8 mouse cellular contexts compared by ENCODE assay signal in genomic region chr4:62583265-62584092, GRCm38 (mm10). TPM values are rescaled to one million over a fixed set of nuclear protein-coding genes. Genes with fewer than 3 reads are reported as not detected.
A peak's percentile ranks its signal among the peaks of the same experiment; 100 is the strongest.
DNase-seq lines count a peak whose midpoint lies in the region; ATAC-seq and TF ChIP-seq lines count a peak whose summit lies in the region.

No protein-coding gene starts in this region.

- H3K27ac ChIP-seq in cortical plate, adult 2 months (ENCODE audit: insufficient read depth, low read length), result no peak overlapping the region
- no peak overlapping the region for H3K27ac ChIP-seq in heart, embryonic 12.5 days (ENCODE audit: poor library complexity, severe bottlenecking)
- H3K27ac ChIP-seq in kidney, embryonic 16.5 days (ENCODE audit: low read length), result peak overlapping the region; percentile 90
- H3K27ac ChIP-seq in neural tube, embryonic 14.5 days (ENCODE audit: low read depth, low read length), result peak overlapping the region; percentile 84

- TF ChIP-seq POLR2A in cortical plate, adult 2 months (IDR thresholded peaks at IDR 0.05; ENCODE audit: extremely low read depth, insufficient read depth, low read length), result no peak

- ATAC-seq in Patski, result no peak
- ATAC-seq in heart, embryonic 12.5 days (ENCODE audit: insufficient number of reproducible peaks, low FRiP score), result peak; percentile 71
- peak; percentile 89 for ATAC-seq in kidney, embryonic 16.5 days (ENCODE audit: low FRiP score, low TSS enrichment)
- peak; percentile 86 for ATAC-seq in neural tube, embryonic 14.5 days (ENCODE audit: low read depth)

- peaks cover 4% of the 10 kb centered on the region; the same call in 1 of the 2 replicates for H3K4me1 ChIP-seq in cortical plate, adult 2 months (ENCODE audit: control insufficient read depth, insufficient read depth, low read length)
- peaks cover 17% of the 10 kb centered on the region for H3K4me1 ChIP-seq in heart, embryonic 12.5 days (replicated peaks)
- H3K4me1 ChIP-seq in kidney, embryonic 16.5 days (ENCODE audit: insufficient read depth, low read length), result peaks cover 31% of the 10 kb centered on the region
- H3K4me1 ChIP-seq in neural tube, embryonic 14.5 days (ENCODE audit: control insufficient read depth, insufficient read depth, low read length), result peaks cover 30% of the 10 kb centered on the region

- peak overlapping the region; percentile 71 for H3K9ac ChIP-seq in heart, embryonic 12.5 days
- peak overlapping the region; percentile 63 for H3K9ac ChIP-seq in kidney, embryonic 16.5 days (replicated peaks; ENCODE audit: low read length)
- peak overlapping the region; percentile 48; the same call in 1 of the 2 replicates for H3K9ac ChIP-seq in neural tube, embryonic 14.5 days (replicated peaks; ENCODE audit: low read depth, low read length)

- TF ChIP-seq CTCF in Patski (IDR thresholded peaks at IDR 0.05), result no peak
- TF ChIP-seq CTCF in cortical plate, adult 2 months (IDR thresholded peaks at IDR 0.05; ENCODE audit: extremely low read depth, insufficient read depth, low read length), result no peak

- CTCF ChIA-PET in Patski (lab: Charles Lee), result no interaction called here

- no peaks in the 10 kb centered on the region for H3K9me3 ChIP-seq in heart, embryonic 12.5 days (replicated peaks)
- no peaks in the 10 kb centered on the region for H3K9me3 ChIP-seq in kidney, embryonic 16.5 days (ENCODE audit: low read length)
- no peaks in the 10 kb centered on the region for H3K9me3 ChIP-seq in neural tube, embryonic 14.5 days (ENCODE audit: control insufficient read depth, low read length)

- peak overlapping the region; percentile 86 for H3K4me2 ChIP-seq in heart, embryonic 12.5 days
- H3K4me2 ChIP-seq in kidney, embryonic 16.5 days (replicated peaks; ENCODE audit: low read depth, low read length), result peak overlapping the region; percentile 80
- peak overlapping the region; percentile 78 for H3K4me2 ChIP-seq in neural tube, embryonic 14.5 days (ENCODE audit: low read depth, low read length)

- DNase-seq in 3134 (ENCODE audit: extremely low read depth, insufficient read length, low spot score) (peak; percentile 18), Patski (ENCODE audit: low read depth, low spot score) (peak; percentile 38)
- peak; percentile 53 to 72 for DNase-seq in lung, adult 18-20 months
- peak; percentile 62 to 73 for DNase-seq in thymus, postnatal 36 days

- in situ Hi-C loops in Patski (cut with MboI; ENCODE audit: low pct_unique_long_range_greater_than_20kb), result no loop called here

- H3K4me3 ChIP-seq in cortical plate, adult 2 months (ENCODE audit: insufficient read depth, low read length), result 0 out of 2 replicates have a peak overlapping the region, but pooled peaks have one; percentile 16
- H3K4me3 ChIP-seq in heart, embryonic 12.5 days, result peak overlapping the region; percentile 49
- peak overlapping the region; percentile 49 for H3K4me3 ChIP-seq in kidney, embryonic 16.5 days (ENCODE audit: low read length)
- peak overlapping the region; percentile 38 for H3K4me3 ChIP-seq in neural tube, embryonic 14.5 days (ENCODE audit: low read depth, low read length)

- H3K36me3 ChIP-seq in heart, embryonic 12.5 days, result no peaks in the 10 kb centered on the region
- no peaks in the 10 kb centered on the region for H3K36me3 ChIP-seq in kidney, embryonic 16.5 days (ENCODE audit: insufficient read depth, low read length)
- no peaks in the 10 kb centered on the region for H3K36me3 ChIP-seq in neural tube, embryonic 14.5 days (ENCODE audit: control insufficient read depth, insufficient read depth, low read length)

- POLR2A ChIA-PET in Patski (lab: Charles Lee), result no interaction called here

- no peaks in the 10 kb centered on the region for H3K27me3 ChIP-seq in Patski
- H3K27me3 ChIP-seq in heart, embryonic 12.5 days (replicated peaks), result peaks cover 85% of the 10 kb centered on the region
- H3K27me3 ChIP-seq in kidney, embryonic 16.5 days (ENCODE audit: insufficient read depth, low read length), result peaks cover 11% of the 10 kb centered on the region; the same call in 1 of the 2 replicates
- no peaks in the 10 kb centered on the region for H3K27me3 ChIP-seq in neural tube, embryonic 14.5 days (ENCODE audit: control insufficient read depth, insufficient read depth, low read length)

- WGBS in heart, embryonic 12.5 days, result 4% methylated on average over 42 of the region's 42 CpGs
- WGBS in kidney, embryonic 16.5 days, result 1% methylated on average over 42 of the region's 42 CpGs
- WGBS in neural tube, embryonic 14.5 days, result 1% methylated on average over 42 of the region's 42 CpGs

RNA-seq across cellular contexts. Expression of gene Rgs3, which starts 23.8 kb away (rescaled TPM):
- 8.2 TPM for polyA plus RNA-seq in Patski (2021)
- polyA plus RNA-seq in cortical plate, adult 2 months (2012; rRNA removed), result 35.7 and 40.2 TPM in 2 replicates
- 60.5 and 73.7 TPM in 2 replicates for polyA plus RNA-seq in heart, embryonic 12.5 days (2016; fragmentation: Nextera tagmentation; extraction: Ambion mirVana)
- 57.7 and 62.0 TPM in 2 replicates for polyA plus RNA-seq in kidney, embryonic 16.5 days (2015; fragmentation: Nextera tagmentation; extraction: Ambion mirVana)
- 30.1 and 32.5 TPM in 2 replicates for polyA plus RNA-seq in neural tube, embryonic 14.5 days (2014; fragmentation: Nextera tagmentation; extraction: Ambion mirVana)

RNA-seq across cellular contexts. Expression of gene 4933430I17Rik, which starts 58.3 kb away (rescaled TPM):
- polyA plus RNA-seq in Patski (2021), result 0.17 TPM
- 0.11 and 0.25 TPM in 2 replicates for polyA plus RNA-seq in cortical plate, adult 2 months (2012; rRNA removed)
- polyA plus RNA-seq in heart, embryonic 12.5 days (2016; fragmentation: Nextera tagmentation; extraction: Ambion mirVana), result 0.31 and 0.43 TPM in 2 replicates
- polyA plus RNA-seq in kidney, embryonic 16.5 days (2015; fragmentation: Nextera tagmentation; extraction: Ambion mirVana), result 0.49 and 0.67 TPM in 2 replicates
- 1.2 and 1.3 TPM in 2 replicates for polyA plus RNA-seq in neural tube, embryonic 14.5 days (2014; fragmentation: Nextera tagmentation; extraction: Ambion mirVana)

RNA-seq across cellular contexts. Expression of gene Pole3, which starts 58.6 kb away (rescaled TPM):
- 36.4 TPM for polyA plus RNA-seq in Patski (2021)
- polyA plus RNA-seq in cortical plate, adult 2 months (2012; rRNA removed), result 26.0 TPM in 2 replicates
- polyA plus RNA-seq in heart, embryonic 12.5 days (2016; fragmentation: Nextera tagmentation; extraction: Ambion mirVana), result 53.6 and 59.9 TPM in 2 replicates
- 97.0 and 102 TPM in 2 replicates for polyA plus RNA-seq in kidney, embryonic 16.5 days (2015; fragmentation: Nextera tagmentation; extraction: Ambion mirVana)
- polyA plus RNA-seq in neural tube, embryonic 14.5 days (2014; fragmentation: Nextera tagmentation; extraction: Ambion mirVana), result 50.7 and 52.7 TPM in 2 replicates

Comparison
In these comparisons a context has a peak if more than half of its experiments do, and no peak if none do; other contexts are left out.
1. H3K27ac ChIP-seq: peak in kidney, embryonic 16.5 days (single experiment) and neural tube, embryonic 14.5 days (single experiment); none in cortical plate, adult 2 months (single experiment) and heart, embryonic 12.5 days (single experiment).
2. Peak in every context shown above with its lines, with median percentiles within 50 percentile points of each other: DNase-seq, H3K4me3 ChIP-seq, H3K4me2 ChIP-seq and H3K9ac ChIP-seq.